Mouse (Mus musculus): ENCODE data around the gene Kifc5b. TPM values are rescaled to one million over a fixed set of nuclear protein-coding genes. Genes with fewer than 3 reads are reported as not detected.

Kifc5b gene
- polyA plus RNA-seq (2016; fragmentation: Nextera tagmentation; extraction: Ambion mirVana) = 6.3 and 9.1 TPM in 2 replicates

DNA sequence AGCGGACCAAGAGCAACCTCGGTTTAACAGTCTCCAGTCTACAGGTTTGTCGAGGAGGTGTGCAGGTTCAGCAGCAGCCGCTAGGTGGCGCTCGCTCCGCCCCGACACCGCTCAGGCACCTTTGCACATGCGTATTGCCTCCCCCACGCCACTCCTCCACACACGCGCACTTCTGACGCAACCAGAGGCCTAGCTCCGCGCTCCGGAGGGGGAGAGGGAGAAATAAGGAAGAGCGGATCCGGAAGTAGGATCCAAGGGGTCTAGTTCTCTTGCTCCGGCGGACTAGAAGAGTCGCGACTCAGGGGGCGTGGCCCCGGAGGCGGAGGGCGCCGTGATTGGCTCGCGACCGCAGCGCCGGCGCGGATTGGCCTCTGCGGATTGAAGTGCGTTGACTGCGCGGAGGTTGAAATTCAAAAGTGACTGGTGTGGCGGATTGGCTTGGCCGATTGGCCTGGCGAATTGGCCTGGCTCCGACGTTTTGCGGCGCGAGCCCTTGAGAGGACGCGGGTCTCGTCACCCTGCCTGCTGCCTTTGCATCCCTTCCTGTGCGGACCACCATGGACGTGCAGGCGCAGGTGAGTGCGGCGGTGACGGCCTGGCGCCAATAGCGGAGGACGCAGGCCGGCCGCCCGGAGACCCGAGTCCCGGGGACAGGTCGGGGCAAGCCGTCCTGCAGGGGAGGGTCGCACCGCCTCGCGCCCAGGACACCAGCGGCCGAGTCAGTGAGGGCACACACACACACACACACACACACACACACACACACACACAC lies at the start of gene Kifc5b:
Kifc5b (plus strand) TSS at position 381 of the 772 bp plus-strand sequence.
- H3K4me1 ChIP-seq = peaks cover 15% of the 10 kb centered on the region
- peaks cover 9% of the 10 kb centered on the region for H3K36me3 ChIP-seq
- under 1% methylated on average over 55 of the region's 72 CpGs for WGBS
- peak within 1 kb of the TSS; percentile 68 for H3K4me2 ChIP-seq (replicated peaks)
- H3K27me3 ChIP-seq = peaks cover 4% of the 10 kb centered on the region; the same call in 1 of the 2 replicates
- ATAC-seq (ENCODE audit: low FRiP score, low read depth) = peak; percentile 99
- H3K9ac ChIP-seq (replicated peaks) = peak within 1 kb of the TSS; percentile 77
- H3K9me3 ChIP-seq = no peaks in the 10 kb centered on the region
- H3K27ac ChIP-seq (replicated peaks) = peak within 1 kb of the TSS; percentile 68; the same call in 1 of the 2 replicates
- peak within 1 kb of the TSS; percentile 79 for H3K4me3 ChIP-seq

GRCm38 (mm10) chr17:26868756-26869155 lies 48.1 kb upstream of the Kifc5b start:
- no peaks in the 10 kb centered on the region for H3K4me1 ChIP-seq
- WGBS = 40% methylated on average over 5 of the region's 5 CpGs
- H3K4me3 ChIP-seq = no peak overlapping the region
- no peak overlapping the region for H3K9ac ChIP-seq (replicated peaks)
- H3K36me3 ChIP-seq = no peaks in the 10 kb centered on the region
- H3K9me3 ChIP-seq = no peaks in the 10 kb centered on the region
- no peak overlapping the region for H3K4me2 ChIP-seq (replicated peaks)
- H3K27me3 ChIP-seq = peaks cover 6% of the 10 kb centered on the region; the same call in 1 of the 2 replicates
- no peak for ATAC-seq (ENCODE audit: low FRiP score, low read depth)
- H3K27ac ChIP-seq (replicated peaks) = no peak overlapping the region

DNA sequence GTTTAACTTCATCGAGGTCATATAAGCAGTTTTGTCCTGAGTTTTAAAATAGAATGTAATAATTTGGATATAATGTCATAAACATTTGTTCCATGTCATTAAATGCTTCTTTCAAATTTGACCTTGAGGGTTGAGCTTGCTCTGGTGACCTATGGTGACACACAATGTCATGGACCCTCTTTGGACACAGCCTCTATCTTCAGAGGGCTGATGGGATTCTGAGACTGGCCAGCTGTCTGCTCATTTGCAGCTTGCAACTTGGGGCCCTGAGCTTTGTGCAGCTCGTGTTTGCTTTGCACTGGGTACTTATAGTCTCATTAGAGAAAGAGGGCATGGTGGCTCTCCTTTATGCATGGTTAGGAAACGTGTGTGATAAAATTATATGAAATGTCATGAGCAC lies 44.0 kb upstream of the Kifc5b start:
- ATAC-seq (ENCODE audit: low FRiP score, low read depth) = no peak
- Histone ChIP-seq H3K27ac (replicated peaks) (no peak overlapping the region), H3K9ac (replicated peaks) (no peak overlapping the region), H3K4me2 (replicated peaks) (no peak overlapping the region), H3K4me1 (no peaks in the 10 kb centered on the region), H3K9me3 (no peaks in the 10 kb centered on the region), H3K36me3 (no peaks in the 10 kb centered on the region), H3K4me3 (no peak overlapping the region), H3K27me3 (no peaks in the 10 kb centered on the region; the same call in 1 of the 2 replicates)
- 76% methylated on average over 3 of the region's 3 CpGs for WGBS

- Histone ChIP-seq H3K9ac (replicated peaks) (no peak overlapping the region), H3K27me3 (no peaks in the 10 kb centered on the region; the same call in 1 of the 2 replicates), H3K9me3 (no peaks in the 10 kb centered on the region), H3K4me3 (no peak overlapping the region), H3K4me1 (no peaks in the 10 kb centered on the region), H3K27ac (replicated peaks) (no peak overlapping the region), H3K36me3 (no peaks in the 10 kb centered on the region), H3K4me2 (replicated peaks) (no peak overlapping the region)
- ATAC-seq (ENCODE audit: low FRiP score, low read depth) = no peak
- 84% methylated on average over 8 of the region's 8 CpGs for WGBS
Observed at GRCm38 (mm10) chr17:26873502-26873901, 43.4 kb upstream of the Kifc5b start.

DNA sequence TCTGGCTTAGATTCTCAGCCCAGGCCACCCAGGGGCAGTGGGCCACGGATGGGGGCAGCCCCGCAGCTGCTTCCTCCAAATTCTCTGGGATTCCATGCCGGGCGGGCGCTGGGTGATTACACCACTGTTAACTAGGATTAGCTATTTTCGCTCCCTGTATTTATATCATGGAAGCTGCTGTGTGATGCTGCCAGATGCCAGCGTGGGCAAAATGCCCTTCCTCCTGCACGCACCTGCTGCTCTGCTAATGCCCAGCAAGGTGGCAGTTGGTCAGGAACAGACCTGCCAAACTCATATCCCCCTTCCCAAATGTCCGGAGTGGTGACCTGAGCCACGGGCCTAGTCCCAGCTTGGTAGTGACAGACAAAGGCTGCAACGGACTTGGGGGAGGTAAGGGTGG lies 42.3 kb upstream of the Kifc5b start:
- Histone ChIP-seq H3K4me2 (replicated peaks) (no peak overlapping the region), H3K4me3 (no peak overlapping the region), H3K9ac (replicated peaks) (no peak overlapping the region), H3K27ac (replicated peaks) (no peak overlapping the region), H3K27me3 (no peaks in the 10 kb centered on the region; the same call in 1 of the 2 replicates), H3K9me3 (no peaks in the 10 kb centered on the region), H3K4me1 (no peaks in the 10 kb centered on the region), H3K36me3 (no peaks in the 10 kb centered on the region)
- 69% methylated on average over 11 of the region's 11 CpGs for WGBS
- no peak for ATAC-seq (ENCODE audit: low FRiP score, low read depth)

GRCm38 (mm10) chr17:26877927-26878326 lies 39.0 kb upstream of the Kifc5b start:
- no peaks in the 10 kb centered on the region; the same call in 1 of the 2 replicates for H3K27me3 ChIP-seq
- ATAC-seq (ENCODE audit: low FRiP score, low read depth) = no peak
- H3K4me3 ChIP-seq = no peak overlapping the region
- H3K36me3 ChIP-seq = no peaks in the 10 kb centered on the region
- no peak overlapping the region for H3K9ac ChIP-seq (replicated peaks)
- WGBS = 87% methylated on average over 7 of the region's 7 CpGs
- no peak overlapping the region for H3K4me2 ChIP-seq (replicated peaks)
- H3K9me3 ChIP-seq = no peaks in the 10 kb centered on the region
- H3K27ac ChIP-seq (replicated peaks) = no peak overlapping the region
- H3K4me1 ChIP-seq = no peaks in the 10 kb centered on the region

- no peaks in the 10 kb centered on the region for H3K9me3 ChIP-seq
- no peaks in the 10 kb centered on the region for H3K4me1 ChIP-seq
- H3K27me3 ChIP-seq = no peaks in the 10 kb centered on the region; the same call in 1 of the 2 replicates
- ATAC-seq (ENCODE audit: low FRiP score, low read depth) = no peak
- H3K4me2 ChIP-seq (replicated peaks) = no peak overlapping the region
- 89% methylated on average over 6 of the region's 6 CpGs for WGBS
- no peak overlapping the region for H3K9ac ChIP-seq (replicated peaks)
- no peak overlapping the region for H3K27ac ChIP-seq (replicated peaks)
- no peak overlapping the region for H3K4me3 ChIP-seq
- no peaks in the 10 kb centered on the region for H3K36me3 ChIP-seq
Observed at GRCm38 (mm10) chr17:26879235-26879634, 37.7 kb upstream of the Kifc5b start.

DNA sequence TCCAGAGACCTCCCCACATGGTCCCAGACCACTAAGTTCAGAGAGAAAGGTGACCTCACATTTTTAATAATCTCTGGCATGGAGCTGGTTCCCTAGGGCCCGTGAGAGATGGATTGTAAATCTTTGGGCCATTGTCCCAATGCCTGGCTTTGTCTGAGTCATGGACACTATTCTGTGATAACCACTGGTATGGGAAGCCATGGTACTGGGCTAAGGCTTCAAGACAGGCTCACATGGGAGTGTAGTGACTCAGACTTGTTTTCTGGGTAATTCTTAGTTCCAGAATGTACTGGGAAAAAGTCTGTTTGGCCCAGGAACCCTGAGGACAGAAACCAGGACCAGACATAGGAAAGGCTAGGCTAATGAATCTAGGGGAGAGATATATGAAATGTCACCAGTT lies 34.2 kb upstream of the Kifc5b start:
- no peaks in the 10 kb centered on the region for H3K9me3 ChIP-seq
- 65% methylated on average over 1 of the region's 1 CpGs for WGBS
- H3K4me1 ChIP-seq = peaks cover 15% of the 10 kb centered on the region
- no peak overlapping the region for H3K4me2 ChIP-seq (replicated peaks)
- no peak for ATAC-seq (ENCODE audit: low FRiP score, low read depth)
- H3K4me3 ChIP-seq = no peak overlapping the region
- H3K9ac ChIP-seq (replicated peaks) = no peak overlapping the region
- peaks cover 19% of the 10 kb centered on the region for H3K27me3 ChIP-seq
- no peaks in the 10 kb centered on the region for H3K36me3 ChIP-seq
- H3K27ac ChIP-seq (replicated peaks) = no peak overlapping the region

GRCm38 (mm10) chr17:26883585-26883984 lies 33.3 kb upstream of the Kifc5b start:
- H3K4me1 ChIP-seq = peaks cover 15% of the 10 kb centered on the region
- H3K27ac ChIP-seq (replicated peaks) = no peak overlapping the region
- H3K4me2 ChIP-seq (replicated peaks) = no peak overlapping the region
- no peak overlapping the region for H3K4me3 ChIP-seq
- no peaks in the 10 kb centered on the region for H3K36me3 ChIP-seq
- H3K9ac ChIP-seq (replicated peaks) = no peak overlapping the region
- peaks cover 28% of the 10 kb centered on the region for H3K27me3 ChIP-seq
- ATAC-seq (ENCODE audit: low FRiP score, low read depth) = no peak
- WGBS = 84% methylated on average over 6 of the region's 6 CpGs
- no peaks in the 10 kb centered on the region for H3K9me3 ChIP-seq

DNA sequence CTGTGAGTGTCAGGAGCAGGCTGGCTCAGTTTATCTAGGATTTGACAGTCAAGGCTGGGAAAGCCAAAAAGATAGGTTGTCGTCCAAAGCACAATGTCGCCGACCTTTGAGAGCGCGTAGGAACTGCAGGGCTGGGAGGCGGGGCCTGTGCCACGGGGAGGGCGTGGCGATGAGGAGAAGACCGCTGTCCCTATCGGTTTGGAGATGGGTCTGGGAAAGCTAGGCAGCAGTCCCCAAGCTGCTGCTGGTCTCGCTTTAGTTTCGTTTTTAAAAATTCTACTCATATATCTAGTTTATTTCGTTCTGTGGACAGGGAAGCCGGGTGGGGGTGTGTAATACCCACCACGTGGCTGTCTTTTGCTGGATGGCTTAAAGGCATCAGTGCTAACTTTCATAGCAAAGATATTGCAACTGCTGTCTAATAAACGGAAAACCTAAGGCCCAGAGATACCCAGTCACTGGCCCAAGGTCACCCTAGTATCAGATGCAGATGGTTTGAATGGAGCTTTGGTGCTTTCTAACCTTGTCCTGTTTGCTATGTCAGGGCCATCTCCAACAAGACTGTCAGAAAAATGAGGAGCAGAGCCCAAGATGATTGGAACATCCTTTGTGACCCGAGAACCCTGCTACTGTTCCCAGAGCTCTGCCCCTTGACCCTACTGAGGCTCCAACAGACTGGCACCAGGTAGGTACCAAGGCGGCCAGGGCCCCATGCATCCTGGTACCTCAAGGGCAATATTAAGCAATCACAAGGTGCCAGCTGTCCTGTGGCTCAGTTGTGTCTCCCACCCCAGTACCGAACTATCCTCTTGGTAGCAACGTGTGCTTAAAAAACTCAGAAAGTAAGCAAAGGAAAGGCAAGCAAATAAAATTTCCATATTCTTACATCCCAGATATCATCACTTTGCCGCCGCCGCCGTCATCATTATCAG lies 31.6 kb upstream of the Kifc5b start:
- Histone ChIP-seq H3K4me2 (replicated peaks) (peak overlapping the region; percentile 55), H3K9me3 (no peaks in the 10 kb centered on the region), H3K27ac (replicated peaks) (no peak overlapping the region), H3K27me3 (peaks cover 34% of the 10 kb centered on the region), H3K9ac (replicated peaks) (no peak overlapping the region; the same call in 1 of the 2 replicates), H3K4me3 (peak overlapping the region; percentile 34), H3K4me1 (peaks cover 15% of the 10 kb centered on the region), H3K36me3 (no peaks in the 10 kb centered on the region)
- ATAC-seq (ENCODE audit: low FRiP score, low read depth) = no peak
- WGBS = 22% methylated on average over 25 of the region's 25 CpGs

DNA sequence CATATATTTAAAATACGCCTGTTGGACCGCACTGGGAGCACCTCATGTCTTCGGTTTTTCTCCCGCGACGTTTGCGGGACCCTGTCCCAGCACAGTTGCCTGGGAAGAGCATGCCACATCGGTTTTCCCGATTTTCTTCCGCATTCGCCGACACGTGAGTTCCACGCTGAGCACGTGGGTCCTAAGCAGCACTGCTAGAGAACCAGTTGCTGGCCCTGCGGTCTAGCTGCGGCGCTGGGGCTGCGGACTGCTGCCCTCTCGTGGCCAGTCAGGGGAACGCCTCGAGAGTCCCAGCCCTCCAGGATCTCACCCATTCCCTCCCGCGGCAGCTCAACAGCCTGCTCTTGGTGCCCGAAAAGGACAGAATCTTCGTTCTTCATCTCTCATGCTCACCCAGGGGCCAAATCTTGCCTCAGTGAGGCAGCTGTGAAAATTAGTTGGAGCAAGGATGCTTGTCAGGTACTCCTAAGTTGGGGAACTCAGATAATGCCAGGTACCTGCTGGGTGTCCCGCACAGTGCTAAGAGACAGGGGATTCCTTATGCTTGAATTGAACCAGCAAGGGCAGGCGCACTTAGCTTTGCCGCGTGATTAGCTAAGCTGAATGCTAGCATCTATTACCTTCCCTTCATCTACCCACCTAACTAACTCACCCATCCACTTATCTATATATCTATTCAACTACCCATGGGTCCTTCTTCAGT lies 30.7 kb upstream of the Kifc5b start:
- Histone ChIP-seq H3K9ac (replicated peaks) (no peak overlapping the region; the same call in 1 of the 2 replicates), H3K27ac (replicated peaks) (no peak overlapping the region), H3K4me3 (peak overlapping the region; percentile 34), H3K36me3 (no peaks in the 10 kb centered on the region), H3K27me3 (peaks cover 34% of the 10 kb centered on the region), H3K4me1 (peaks cover 15% of the 10 kb centered on the region), H3K4me2 (replicated peaks) (peak overlapping the region; percentile 55), H3K9me3 (no peaks in the 10 kb centered on the region)
- ATAC-seq (ENCODE audit: low FRiP score, low read depth) = peak; percentile 71
- WGBS = 13% methylated on average over 30 of the region's 30 CpGs

Data from midbrain, embryonic 12.5 days (tissue).